Mouse (Mus musculus): ENCODE data around the gene Tnip1. TPM values are rescaled to one million over a fixed set of nuclear protein-coding genes. Genes with fewer than 3 reads are reported as not detected.

Gene Tnip1
- polyA plus RNA-seq, 1 experiment = 16.0 TPM

DNA sequence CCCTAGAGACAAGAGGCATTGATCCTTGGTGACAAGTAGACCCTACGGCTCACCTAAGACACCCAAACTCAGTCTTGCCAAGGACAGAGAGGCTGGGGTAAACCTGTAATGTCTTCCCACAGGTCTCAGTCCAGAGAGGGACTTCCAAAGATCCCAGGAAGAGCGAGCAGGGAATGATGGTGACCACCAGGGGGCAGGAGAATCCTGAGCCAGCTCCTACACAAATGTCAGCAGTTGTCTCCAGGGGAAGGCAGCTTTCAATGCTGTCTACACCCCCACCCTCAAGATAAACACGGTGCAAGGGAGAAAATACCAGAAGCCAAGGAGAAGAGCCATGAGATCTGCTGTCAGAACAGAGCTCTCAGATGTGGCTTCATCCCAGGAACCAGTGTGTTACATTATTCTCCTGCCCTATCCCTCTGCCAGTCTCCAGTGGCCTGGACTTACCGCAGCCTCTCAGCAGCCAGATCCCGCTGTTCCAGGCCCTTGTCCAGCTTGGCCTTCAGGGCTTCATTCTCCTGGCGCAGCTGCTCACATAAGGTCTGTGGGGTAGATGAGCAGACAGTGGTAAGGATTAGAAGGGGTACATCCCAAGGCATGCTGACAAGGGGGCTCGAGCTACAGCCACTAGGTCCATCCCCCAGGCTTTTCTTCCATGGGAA lies 32.3 kb downstream of the Tnip1 start:
- DNase-seq (ENCODE audit: low read depth) = peak; percentile 72
- TF ChIP-seq POLR2A (IDR thresholded peaks at IDR 0.05; ENCODE audit: borderline replicate concordance, extremely low read depth, insufficient read depth, insufficient read length, poor library complexity, severe bottlenecking) = no peak
- peak; percentile 72 for TF ChIP-seq CTCF (IDR thresholded peaks at IDR 0.05; ENCODE audit: borderline replicate concordance, extremely low read depth, insufficient read depth, insufficient read length)

GRCm38 (mm10) chr11:54929744-54930143 lies 33.0 kb downstream of the Tnip1 start:
- TF ChIP-seq POLR2A (IDR thresholded peaks at IDR 0.05; ENCODE audit: borderline replicate concordance, extremely low read depth, insufficient read depth, insufficient read length, poor library complexity, severe bottlenecking) (no peak), CTCF (IDR thresholded peaks at IDR 0.05; ENCODE audit: borderline replicate concordance, extremely low read depth, insufficient read depth, insufficient read length) (no peak)
- DNase-seq (ENCODE audit: low read depth) = no peak

- DNase-seq (ENCODE audit: low read depth) = no peak
- TF ChIP-seq POLR2A (IDR thresholded peaks at IDR 0.05; ENCODE audit: borderline replicate concordance, extremely low read depth, insufficient read depth, insufficient read length, poor library complexity, severe bottlenecking) = no peak
- no peak for TF ChIP-seq CTCF (IDR thresholded peaks at IDR 0.05; ENCODE audit: borderline replicate concordance, extremely low read depth, insufficient read depth, insufficient read length)
Measured at GRCm38 (mm10) chr11:54929290-54929689, 33.4 kb downstream of the Tnip1 start.

GRCm38 (mm10) chr11:54928886-54929285 lies 33.8 kb downstream of the Tnip1 start:
- TF ChIP-seq CTCF (IDR thresholded peaks at IDR 0.05; ENCODE audit: borderline replicate concordance, extremely low read depth, insufficient read depth, insufficient read length) (no peak), POLR2A (IDR thresholded peaks at IDR 0.05; ENCODE audit: borderline replicate concordance, extremely low read depth, insufficient read depth, insufficient read length, poor library complexity, severe bottlenecking) (no peak)
- no peak for DNase-seq (ENCODE audit: low read depth)

- no peak for DNase-seq (ENCODE audit: low read depth)
- TF ChIP-seq CTCF (IDR thresholded peaks at IDR 0.05; ENCODE audit: borderline replicate concordance, extremely low read depth, insufficient read depth, insufficient read length) = no peak
Measured at GRCm38 (mm10) chr11:54928219-54928618, 34.5 kb downstream of the Tnip1 start.

DNA sequence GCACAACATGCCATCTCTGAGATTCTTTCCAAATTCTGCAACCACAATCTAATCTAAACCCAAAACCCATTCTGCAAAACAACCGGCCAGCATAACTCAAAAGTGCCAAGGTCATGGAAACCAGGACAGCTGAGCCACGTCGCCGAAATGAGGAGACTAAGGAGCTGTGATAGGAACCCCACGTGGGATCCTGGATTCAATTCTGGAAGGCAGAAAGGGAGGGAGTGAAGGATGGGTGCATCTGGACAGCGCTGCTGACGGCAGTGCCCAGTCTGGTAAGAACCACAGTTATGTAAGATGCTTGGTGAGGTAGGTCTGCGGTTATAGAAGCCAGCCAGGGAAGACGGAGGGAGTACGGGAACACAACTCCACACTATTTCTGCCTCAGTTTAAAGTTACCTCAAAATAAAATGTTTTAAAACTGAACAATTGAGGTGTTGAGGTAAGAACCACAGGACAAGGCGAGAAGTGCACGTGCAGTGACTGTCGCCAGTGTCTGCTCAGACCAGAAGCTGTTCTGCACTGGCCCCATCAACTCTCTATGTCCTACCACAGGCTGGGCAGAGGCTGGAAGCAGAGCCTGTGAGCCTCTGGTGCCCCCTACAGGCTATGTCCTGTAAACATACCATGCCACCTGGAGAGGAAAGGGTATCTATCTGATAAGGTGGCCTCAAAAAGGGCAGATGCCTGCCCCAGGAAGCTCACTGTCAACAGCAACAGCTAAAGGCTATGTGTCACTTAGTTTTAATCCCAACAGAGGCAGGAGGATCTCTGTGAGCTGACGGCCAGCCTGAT lies 35.2 kb downstream of the Tnip1 start:
- TF ChIP-seq POLR2A (IDR thresholded peaks at IDR 0.05; ENCODE audit: borderline replicate concordance, extremely low read depth, insufficient read depth, insufficient read length, poor library complexity, severe bottlenecking) = no peak
- TF ChIP-seq CTCF (IDR thresholded peaks at IDR 0.05; ENCODE audit: borderline replicate concordance, extremely low read depth, insufficient read depth, insufficient read length) = peak; percentile 84
- peak; percentile 55 for DNase-seq (ENCODE audit: low read depth)

DNA sequence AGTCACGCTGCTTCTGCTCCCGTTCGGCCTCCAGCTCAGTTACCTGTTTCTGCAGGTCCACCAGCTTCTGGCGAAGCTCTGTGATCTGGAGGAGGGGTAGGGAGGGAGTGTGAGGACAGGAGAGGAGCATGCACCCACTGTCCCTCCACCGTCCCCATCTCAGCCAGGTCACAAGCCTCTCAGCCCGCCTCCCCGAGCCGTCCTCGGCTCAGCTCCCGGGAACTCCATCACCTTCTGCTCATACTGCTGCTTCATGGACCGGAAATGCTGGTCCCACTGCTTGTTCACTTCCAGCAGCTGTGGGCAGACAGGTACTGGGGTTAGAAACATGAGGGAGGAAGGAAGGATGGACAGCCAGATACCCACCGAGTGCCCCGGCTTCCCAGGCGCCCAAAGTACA lies 38.6 kb downstream of the Tnip1 start:
- DNase-seq (ENCODE audit: low read depth) = no peak
- TF ChIP-seq POLR2A (IDR thresholded peaks at IDR 0.05; ENCODE audit: borderline replicate concordance, extremely low read depth, insufficient read depth, insufficient read length, poor library complexity, severe bottlenecking) = no peak
- no peak for TF ChIP-seq CTCF (IDR thresholded peaks at IDR 0.05; ENCODE audit: borderline replicate concordance, extremely low read depth, insufficient read depth, insufficient read length)

- no peak for TF ChIP-seq CTCF (IDR thresholded peaks at IDR 0.05; ENCODE audit: borderline replicate concordance, extremely low read depth, insufficient read depth, insufficient read length)
- TF ChIP-seq POLR2A (IDR thresholded peaks at IDR 0.05; ENCODE audit: borderline replicate concordance, extremely low read depth, insufficient read depth, insufficient read length, poor library complexity, severe bottlenecking) = no peak
- DNase-seq (ENCODE audit: low read depth) = no peak
Measured at GRCm38 (mm10) chr11:54922488-54922887, 40.2 kb downstream of the Tnip1 start.

DNA sequence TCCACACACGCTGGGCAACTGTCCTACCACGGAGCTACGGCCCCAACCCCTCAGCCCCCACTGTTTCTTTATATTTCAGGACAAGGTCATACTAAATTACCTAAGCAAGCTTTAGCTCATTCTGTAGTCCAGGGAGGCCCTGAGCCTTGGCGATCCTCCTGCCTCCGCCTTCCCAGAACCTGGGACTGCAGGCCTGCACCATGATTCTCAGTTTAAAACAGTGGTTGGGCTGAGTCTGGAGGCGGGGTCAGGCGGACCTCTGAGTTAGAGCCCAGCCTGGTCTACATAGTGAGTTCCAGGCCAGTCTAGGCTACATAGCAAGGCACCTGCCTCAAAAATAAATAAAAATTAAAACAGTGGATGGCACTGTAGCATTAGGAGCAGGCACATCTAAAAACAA lies 40.9 kb downstream of the Tnip1 start:
- TF ChIP-seq POLR2A (IDR thresholded peaks at IDR 0.05; ENCODE audit: borderline replicate concordance, extremely low read depth, insufficient read depth, insufficient read length, poor library complexity, severe bottlenecking) = no peak
- peak; percentile 19 for DNase-seq (ENCODE audit: low read depth)

DNA sequence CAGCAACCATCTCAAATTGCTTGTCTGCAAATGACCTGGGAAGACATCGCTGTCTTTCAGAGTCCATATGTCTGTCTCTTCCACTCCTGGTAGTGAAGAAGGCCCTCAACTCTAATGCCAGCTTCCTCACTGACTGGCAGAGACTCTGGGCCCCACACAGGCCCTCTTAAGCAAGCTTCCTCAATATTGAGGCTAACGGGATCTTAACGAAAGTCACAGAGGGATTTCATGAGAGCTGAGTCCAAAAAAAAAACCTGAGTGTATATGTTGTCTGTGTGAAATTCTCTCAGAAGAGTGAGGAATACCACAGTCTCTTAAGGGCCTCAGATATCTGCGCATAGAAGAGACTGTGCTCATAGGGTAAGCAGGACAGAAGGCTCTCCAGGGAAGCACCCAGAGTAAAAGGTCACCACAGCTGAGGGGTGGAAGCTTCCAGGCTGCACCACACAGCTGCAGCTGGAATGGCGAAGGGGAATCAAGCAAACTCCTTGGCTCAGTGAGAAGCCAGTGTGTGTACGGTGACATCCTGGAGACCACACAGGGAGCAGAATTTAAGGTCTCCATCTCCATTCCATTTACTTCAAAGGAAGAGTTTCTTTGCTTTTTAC lies 41.6 kb downstream of the Tnip1 start:
- TF ChIP-seq CTCF (IDR thresholded peaks at IDR 0.05; ENCODE audit: borderline replicate concordance, extremely low read depth, insufficient read depth, insufficient read length) (no peak), POLR2A (IDR thresholded peaks at IDR 0.05; ENCODE audit: borderline replicate concordance, extremely low read depth, insufficient read depth, insufficient read length, poor library complexity, severe bottlenecking) (no peak)
- DNase-seq (ENCODE audit: low read depth) = no peak

GRCm38 (mm10) chr11:54920127-54920972 lies 42.4 kb downstream of the Tnip1 start:
- no peak for TF ChIP-seq CTCF (IDR thresholded peaks at IDR 0.05; ENCODE audit: borderline replicate concordance, extremely low read depth, insufficient read depth, insufficient read length)
- TF ChIP-seq POLR2A (IDR thresholded peaks at IDR 0.05; ENCODE audit: borderline replicate concordance, extremely low read depth, insufficient read depth, insufficient read length, poor library complexity, severe bottlenecking) = no peak
- DNase-seq (ENCODE audit: low read depth) = no peak

Measured in brain, embryonic 14.5 days (tissue).